Comparison of ENCODE assay signal across 8 mouse cellular contexts in the genomic region with DNA sequence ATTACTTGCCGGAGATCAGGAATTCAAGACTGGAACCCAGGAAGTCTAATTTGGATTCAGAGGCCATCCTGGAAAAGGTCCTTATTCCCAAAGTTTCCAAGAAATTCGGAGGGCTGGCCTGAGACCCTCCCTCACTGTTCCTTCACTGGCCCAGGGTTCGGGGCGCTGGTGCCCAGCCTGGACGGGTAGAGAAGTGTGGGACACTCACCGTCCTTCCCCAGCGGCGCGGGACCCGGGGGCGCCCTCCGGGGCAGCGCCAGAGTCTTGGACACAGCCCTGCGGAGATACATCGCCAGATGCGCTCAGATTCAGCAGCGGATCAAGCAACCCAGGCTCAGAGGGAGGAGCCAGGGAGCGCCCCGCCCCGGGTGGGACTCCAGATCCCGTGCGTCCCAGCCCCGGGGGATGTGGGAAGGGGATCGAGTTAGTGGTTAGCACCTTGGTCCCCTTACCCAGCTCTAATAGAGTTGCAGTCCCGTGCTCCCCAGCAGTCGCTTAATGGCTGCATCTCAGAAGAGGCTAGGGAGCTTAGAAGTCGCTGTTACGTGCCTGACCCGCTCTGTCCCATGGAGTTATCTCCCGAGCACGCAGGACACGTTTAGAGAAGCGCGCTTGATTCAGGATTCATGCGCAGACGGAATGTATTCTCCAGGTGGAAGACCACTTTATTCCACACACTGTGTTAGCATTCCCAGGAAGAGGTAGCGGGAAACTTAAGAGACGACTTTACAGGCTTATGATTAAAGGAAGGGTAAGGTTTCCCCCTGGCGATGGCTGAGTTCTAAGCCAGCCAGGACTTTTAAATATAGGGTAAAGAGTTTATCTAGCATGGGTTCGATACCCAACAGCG. TPM values are rescaled to one million over a fixed set of nuclear protein-coding genes. Genes with fewer than 3 reads are reported as not detected.
DNase-seq lines count a peak whose midpoint lies in the region; ATAC-seq lines count a peak whose summit lies in the region.

Mgarp (minus strand) TSS at position 520 of the 850 bp plus-strand sequence.

- peaks cover 23% of the 10 kb centered on the region for H3K27me3 ChIP-seq in embryonic facial prominence, embryonic 13.5 days
- H3K27me3 ChIP-seq in heart, embryonic 11.5 days (ENCODE audit: control insufficient read depth, insufficient read depth, low read length) = peaks cover 9% of the 10 kb centered on the region
- peaks cover 27% of the 10 kb centered on the region for H3K27me3 ChIP-seq in kidney, embryonic 15.5 days

- peak; percentile 77 for ATAC-seq in activated CD4-positive, CD25-positive, alpha-beta regulatory T cell, adult 4 months
- peak; percentile 76; the same call in 1 of the 2 replicates for ATAC-seq in embryonic facial prominence, embryonic 13.5 days (ENCODE audit: insufficient number of reproducible peaks, insufficient read depth, low FRiP score, low TSS enrichment, low read depth)
- peak; percentile 73 for ATAC-seq in heart, embryonic 11.5 days (replicated peaks; ENCODE audit: insufficient number of reproducible peaks, low FRiP score, low TSS enrichment)
- peak; percentile 88 for ATAC-seq in kidney, embryonic 15.5 days (replicated peaks; ENCODE audit: low FRiP score)

- 2% methylated on average over 41 of the region's 41 CpGs for WGBS in embryonic facial prominence, embryonic 13.5 days
- WGBS in heart, embryonic 11.5 days (ENCODE audit: insufficient replicate concordance) = 2% methylated on average over 41 of the region's 41 CpGs
- WGBS in kidney, embryonic 15.5 days = 2% methylated on average over 41 of the region's 41 CpGs

- H3K9ac ChIP-seq in embryonic facial prominence, embryonic 13.5 days = peak within 1 kb of the TSS; percentile 67
- H3K9ac ChIP-seq in heart, embryonic 11.5 days (ENCODE audit: low read depth, low read length) = peak within 1 kb of the TSS; percentile 65
- peak within 1 kb of the TSS; percentile 42 for H3K9ac ChIP-seq in kidney, embryonic 15.5 days

- peaks cover 18% of the 10 kb centered on the region; the same call in 1 of the 2 replicates for H3K4me1 ChIP-seq in embryonic facial prominence, embryonic 13.5 days
- no peaks in the 10 kb centered on the region; the same call in 1 of the 2 replicates for H3K4me1 ChIP-seq in heart, embryonic 11.5 days (ENCODE audit: control insufficient read depth, insufficient read depth, low read length)
- peaks cover 25% of the 10 kb centered on the region for H3K4me1 ChIP-seq in kidney, embryonic 15.5 days

- no peaks in the 10 kb centered on the region for H3K9me3 ChIP-seq in embryonic facial prominence, embryonic 13.5 days
- H3K9me3 ChIP-seq in heart, embryonic 11.5 days (replicated peaks; ENCODE audit: control insufficient read depth, low read length) = no peaks in the 10 kb centered on the region
- H3K9me3 ChIP-seq in kidney, embryonic 15.5 days (replicated peaks) = no peaks in the 10 kb centered on the region

- H3K4me2 ChIP-seq in embryonic facial prominence, embryonic 13.5 days = peak within 1 kb of the TSS; percentile 73
- H3K4me2 ChIP-seq in heart, embryonic 11.5 days = peak within 1 kb of the TSS; percentile 84
- H3K4me2 ChIP-seq in kidney, embryonic 15.5 days = peak within 1 kb of the TSS; percentile 88

- no peak within 1 kb of the TSS for H3K27ac ChIP-seq in embryonic facial prominence, embryonic 13.5 days
- no peak within 1 kb of the TSS for H3K27ac ChIP-seq in heart, embryonic 11.5 days (ENCODE audit: low read depth, low read length)
- H3K27ac ChIP-seq in kidney, embryonic 15.5 days = 0 out of 2 replicates have a peak within 1 kb of the TSS, but pooled peaks have one; percentile 37

- H3K36me3 ChIP-seq in embryonic facial prominence, embryonic 13.5 days = no peaks in the 10 kb centered on the region
- H3K36me3 ChIP-seq in heart, embryonic 11.5 days (ENCODE audit: control insufficient read depth, insufficient read depth, low read length) = no peaks in the 10 kb centered on the region
- no peaks in the 10 kb centered on the region for H3K36me3 ChIP-seq in kidney, embryonic 15.5 days

- H3K4me3 ChIP-seq in embryonic facial prominence, embryonic 13.5 days = peak within 1 kb of the TSS; percentile 53
- peak within 1 kb of the TSS; percentile 51 for H3K4me3 ChIP-seq in heart, embryonic 11.5 days (ENCODE audit: low read depth, low read length)
- H3K4me3 ChIP-seq in kidney, embryonic 15.5 days (replicated peaks) = peak within 1 kb of the TSS; percentile 59

- DNase-seq in B cell, adult 2 months = peak; percentile 69 to 73
- DNase-seq in lung, postnatal 36 days = peak; percentile 71
- peak; percentile 76 for DNase-seq in retina, adult 2 months (ENCODE audit: low read depth, low spot score)
- DNase-seq in yolk sac, embryonic 10.5 days (ENCODE audit: low spot score) = peak; percentile 73

RNA-seq across cellular contexts. Expression of gene Mgarp, which starts in this region (rescaled TPM):
- 1 to 10 TPM; 1.5 to 6.0 TPM for polyA plus RNA-seq in activated CD4-positive, CD25-positive, alpha-beta regulatory T cell, adult 4 months (2017; shearing (Covaris generic))
- 5.2 and 7.0 TPM in 2 replicates for polyA plus RNA-seq in embryonic facial prominence, embryonic 13.5 days (2015; fragmentation: Nextera tagmentation; extraction: Ambion mirVana)
- polyA plus RNA-seq in heart, embryonic 11.5 days (2014; fragmentation: Nextera tagmentation; extraction: Ambion mirVana) = 14.2 and 15.4 TPM in 2 replicates
- polyA plus RNA-seq in kidney, embryonic 15.5 days (2015; fragmentation: Nextera tagmentation; extraction: Ambion mirVana) = 5.3 and 11.4 TPM in 2 replicates
